Mouse (Mus musculus) heart, adult 2 months (tissue): ENCODE measurements at regions not wholly inside any gene's neighbourhood (a gene's known extent, or its start where the extent isn't known, plus 50 kb on each side); places are given as distances from the start of the nearest gene placed in this dataset.

Experiments
- CTCF ChIP-seq: fragments of 200-600 bp; IDR thresholded peaks from 2 replicates; pipeline ENCODE4 v1.8.1; 2022; ENCODE audit warnings: antibody characterized with exemption, mild to moderate bottlenecking, moderate library complexity
- POLR2A ChIP-seq: fragments of 200-500 bp; IDR thresholded peaks from 2 replicates; pipeline ENCODE4 v1.6.1; 2011; ENCODE audit warnings: mild to moderate bottlenecking, low read depth, low read length, control low read depth; ENCODE audit not compliant: insufficient read depth

DNA sequence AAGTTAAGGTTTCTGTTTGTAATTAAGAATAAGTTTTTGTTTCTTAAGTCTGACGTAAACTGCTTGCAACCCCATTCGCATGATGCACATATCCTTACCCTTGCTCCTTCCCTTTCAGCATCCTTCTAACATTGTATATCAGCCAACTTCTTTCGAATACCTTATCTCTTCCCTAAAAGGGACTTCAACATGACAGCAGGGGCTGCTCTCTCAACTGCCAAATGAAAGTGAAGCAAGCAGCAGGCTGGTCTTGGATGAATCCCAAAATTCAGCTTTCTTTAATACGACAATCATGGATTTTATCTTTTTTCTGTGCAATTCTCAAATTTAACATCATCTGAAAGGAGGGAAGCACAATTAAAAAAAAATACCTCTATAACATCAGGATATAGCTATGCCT, 403.2 kb downstream of the Serpinb8 start:
- no peak for TF ChIP-seq CTCF
- TF ChIP-seq POLR2A = no peak
